ENCODE assay signal across 11 mouse cellular contexts in genomic region chr14:29784506-29784905, GRCm38 (mm10).
"Had no signal": no experiment of that assay in that cellular context is flagged by ENCODE, and none has a peak within 500 bp of the region (broad histone marks: within the 10 kb centered on the region; RNA-seq: fewer than 3 reads in every experiment).

No protein-coding gene starts in this region.

- ATAC-seq: liver, postnatal 0 days; midbrain, embryonic 13.5 days had no signal

- H3K9ac ChIP-seq: limb, embryonic 12.5 days; liver, embryonic 13.5 days; liver, postnatal 0 days; midbrain, embryonic 13.5 days; neural tube, embryonic 12.5 days; stomach, embryonic 15.5 days had no signal

- H3K36me3 ChIP-seq: limb, embryonic 12.5 days; liver, embryonic 13.5 days; midbrain, embryonic 13.5 days; neural tube, embryonic 12.5 days; stomach, embryonic 15.5 days had no signal

- DNase-seq: kidney, adult 2 months; kidney, postnatal 25 days; liver; liver, embryonic 13.5 days; liver, postnatal 0 days; right cerebral cortex, postnatal 14 days; thymus, postnatal 36 days had no signal

- H3K27me3 ChIP-seq: limb, embryonic 12.5 days; liver, embryonic 13.5 days; midbrain, embryonic 13.5 days; neural tube, embryonic 12.5 days; stomach, embryonic 15.5 days had no signal

- H3K27ac ChIP-seq: limb, embryonic 12.5 days; liver, embryonic 13.5 days; midbrain, embryonic 13.5 days; neural tube, embryonic 12.5 days; stomach, embryonic 15.5 days had no signal

- H3K9me3 ChIP-seq: limb, embryonic 12.5 days; liver, embryonic 13.5 days; midbrain, embryonic 13.5 days; neural tube, embryonic 12.5 days; stomach, embryonic 15.5 days had no signal

- H3K4me3 ChIP-seq: limb, embryonic 12.5 days; liver, embryonic 13.5 days; midbrain, embryonic 13.5 days; neural tube, embryonic 12.5 days; stomach, embryonic 15.5 days had no signal

- H3K4me1 ChIP-seq: limb, embryonic 12.5 days; liver, embryonic 13.5 days; neural tube, embryonic 12.5 days; stomach, embryonic 15.5 days had no signal

- H3K4me2 ChIP-seq: limb, embryonic 12.5 days; liver, embryonic 13.5 days; midbrain, embryonic 13.5 days; neural tube, embryonic 12.5 days; stomach, embryonic 15.5 days had no signal
